Mouse (Mus musculus) heart, postnatal 0 days (tissue): ENCODE measurements around the gene Gm14226. TPM values are rescaled to one million over a fixed set of nuclear protein-coding genes. Genes with fewer than 3 reads are reported as not detected.
A peak's percentile ranks its signal among the peaks of the same experiment; 100 is the strongest.

Experiments used
- ATAC-seq: fragments of 200-750 bp; cut with Nextera tagmentation; 2 replicates; pipeline ENCODE4 v1.8.0; 2017; ENCODE audit warnings: low read depth, moderate number of reproducible peaks, moderate library complexity; ENCODE audit not compliant: insufficient read depth
- DNase-seq: peaks from one replicate; pipeline ENCODE4 v3.0.0-alpha.2; 2016; ENCODE audit warnings: low spot score
- H3K27ac ChIP-seq: fragments of 300-500 bp; sonication (generic); 2 replicates; pipeline ENCODE4 v1.5.1; 2014; ENCODE audit warnings: low read depth, mild to moderate bottlenecking
- H3K27me3 ChIP-seq: fragments of 300-500 bp; sonication (generic); 2 replicates; pipeline ENCODE4 v1.6.1; 2014; ENCODE audit warnings: low read length, mixed read lengths; ENCODE audit not compliant: control insufficient read depth, insufficient read depth
- H3K36me3 ChIP-seq: fragments of 300-500 bp; sonication (generic); replicated peaks from 2 replicates; pipeline ENCODE4 v1.6.1; 2014; ENCODE audit warnings: low read length, mixed read lengths; ENCODE audit not compliant: control insufficient read depth, insufficient read depth
- H3K4me1 ChIP-seq: fragments of 300-500 bp; sonication (generic); 2 replicates; pipeline ENCODE4 v1.6.1; 2014; ENCODE audit warnings: antibody characterized with exemption; ENCODE audit not compliant: control insufficient read depth, insufficient read depth
- H3K4me2 ChIP-seq: fragments of 300-500 bp; sonication (generic); 2 replicates; pipeline ENCODE4 v1.6.1; 2014; ENCODE audit warnings: low read depth, mild to moderate bottlenecking, low read length, moderate library complexity
- H3K4me3 ChIP-seq: fragments of 300-500 bp; sonication (generic); 2 replicates; pipeline ENCODE4 v1.5.1; 2014; ENCODE audit warnings: low read depth, low read length
- H3K9ac ChIP-seq: fragments of 300-500 bp; sonication (generic); replicated peaks from 2 replicates; pipeline ENCODE4 v1.6.1; 2014; ENCODE audit warnings: low read depth, low read length, mixed read lengths
- H3K9me3 ChIP-seq: fragments of 300-500 bp; sonication (generic); replicated peaks from 2 replicates; pipeline ENCODE4 v1.6.1; 2016; ENCODE audit warnings: low read length; ENCODE audit not compliant: control insufficient read depth
- CTCF ChIP-seq: IDR thresholded peaks from 2 replicates; pipeline ENCODE4 v1.5.1; 2016; ENCODE audit warnings: antibody characterized with exemption, control low read depth, low read depth
- EP300 ChIP-seq: IDR thresholded peaks from 2 replicates; pipeline ENCODE4 v1.6.1; 2016; ENCODE audit warnings: antibody characterized with exemption, low read depth
- WGBS: fragments of 180-500 bp; shearing (Covaris S2); extraction: QIAGEN DNeasy Blood & Tissue Kit; methylation state at CpG from one replicate; pipeline ENCODE4 v1.1.7; 2014; 5-methylcytosine and 5-hydroxymethylcytosine counted together
- polyA plus RNA-seq: library from polyadenylated mRNA; unstranded; fragments of >200 nt; fragmentation: Nextera tagmentation; extraction: Ambion mirVana; gene quantifications from 2 replicates; pipeline ENCODE4 v1.2.1, GENCODE M21; 2015
- total RNA-seq: library from RNA; depleted of rRNA; stranded (reverse); fragments of >200 nt; gene quantifications from 2 replicates; pipeline ENCODE4 v1.2.3, GENCODE M21; 2014; ENCODE audit warnings: low replicate concordance; rRNA removed

Gene Gm14226
- total and polyA plus RNA-seq, 2 experiments from 2014 or later, result 0.22 TPM; not detected in 1

DNA sequence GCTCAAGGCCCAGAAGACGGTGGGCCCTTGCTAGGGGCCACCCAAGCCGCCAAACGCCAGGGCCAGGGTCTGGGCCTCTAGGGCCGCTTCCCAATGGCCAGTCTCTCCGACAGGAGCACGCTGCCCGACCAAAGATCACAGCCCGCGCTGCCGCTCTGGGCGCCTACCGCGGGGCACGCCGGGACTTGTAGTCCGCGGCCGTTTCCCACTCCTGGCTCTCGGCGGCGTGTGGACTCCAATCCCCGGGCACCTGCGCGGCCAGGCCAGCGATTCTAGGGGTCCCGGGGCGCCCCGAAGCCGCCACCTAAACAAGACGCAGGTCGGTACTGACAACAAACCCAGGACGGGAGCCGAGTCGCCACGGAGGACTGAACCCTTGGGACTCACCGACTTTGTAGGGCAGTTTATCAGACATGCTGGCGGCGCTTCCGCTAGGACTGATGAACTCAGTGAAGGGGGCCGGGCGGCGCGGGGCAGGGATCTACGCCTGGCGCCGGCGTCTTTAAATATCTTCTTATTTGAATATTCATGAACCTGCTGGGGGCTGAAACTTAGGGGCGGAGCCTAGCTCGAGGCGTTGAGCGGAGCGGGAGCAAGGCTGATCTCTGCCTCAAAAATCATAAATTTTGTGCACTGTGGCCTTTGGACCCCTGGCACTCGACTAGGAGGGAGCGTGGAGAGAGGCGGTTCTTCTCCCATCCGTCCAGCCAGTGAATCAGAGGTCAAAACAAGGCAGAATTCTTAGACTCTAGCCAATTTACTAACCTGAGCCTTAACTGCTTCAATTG is 56.1 kb downstream of the Gm14226 start, which contains the start of gene Ahcy:
Gene Ahcy (minus strand): TSS at position 520 of the 788 bp plus-strand sequence.
- Histone ChIP-seq H3K9me3 (no peaks in the 10 kb centered on the region), H3K4me1 (peaks cover 15% of the 10 kb centered on the region), H3K4me3 (peak within 1 kb of the TSS; percentile 86), H3K4me2 (peak within 1 kb of the TSS; percentile 88), H3K36me3 (no peaks in the 10 kb centered on the region), H3K27ac (peak within 1 kb of the TSS; percentile 67), H3K9ac (peak within 1 kb of the TSS; percentile 65), H3K27me3 (no peaks in the 10 kb centered on the region)
- peak; percentile 90 for DNase-seq
- under 1% methylated on average over 56 of the region's 56 CpGs for WGBS
- peak; percentile 94 for ATAC-seq
- TF ChIP-seq EP300 (0 out of 2 replicates have a peak, but pooled peaks have one; percentile 16), CTCF (no peak)

- peak overlapping the region; percentile 67 for H3K27ac ChIP-seq
- peak overlapping the region; percentile 86 for H3K4me3 ChIP-seq
- no peaks in the 10 kb centered on the region for H3K27me3 ChIP-seq
- peak overlapping the region; percentile 65 for H3K9ac ChIP-seq
- peaks cover 15% of the 10 kb centered on the region for H3K4me1 ChIP-seq
- ATAC-seq (no peak; the same call in 1 of the 2 replicates), DNase-seq (no peak)
- TF ChIP-seq EP300 (no peak), CTCF (no peak)
- WGBS, result 17% methylated on average over 12 of the region's 12 CpGs
- H3K36me3 ChIP-seq, result no peaks in the 10 kb centered on the region
- H3K4me2 ChIP-seq, result peak overlapping the region; percentile 88
- no peaks in the 10 kb centered on the region for H3K9me3 ChIP-seq
These were observed 56.8 kb downstream of the Gm14226 start for GRCm38 (mm10) chr2:155074766-155075330.

DNA sequence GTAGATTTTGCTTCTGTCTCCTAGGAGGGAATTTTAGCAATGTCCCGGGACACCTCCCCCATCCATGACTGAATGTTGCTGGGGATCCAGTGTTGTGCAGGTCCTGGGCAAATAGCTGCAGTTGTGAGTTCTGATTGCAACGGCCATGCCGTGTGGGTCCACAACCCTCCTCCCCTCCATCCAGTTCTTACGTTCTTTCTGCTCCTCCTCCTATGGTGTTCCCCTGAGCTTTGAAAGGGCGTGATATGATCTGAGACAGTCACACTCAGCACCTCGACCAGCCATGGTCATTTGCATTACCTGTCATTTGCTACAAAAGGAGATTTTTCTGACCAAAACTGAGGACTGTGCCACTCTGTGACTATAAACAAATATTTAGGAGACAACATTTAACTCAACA is 57.6 kb downstream of the Gm14226 start:
- Histone ChIP-seq H3K9ac (no peak overlapping the region), H3K27ac (no peak overlapping the region), H3K36me3 (no peaks in the 10 kb centered on the region), H3K4me1 (peaks cover 15% of the 10 kb centered on the region), H3K4me2 (no peak overlapping the region), H3K9me3 (no peaks in the 10 kb centered on the region), H3K27me3 (no peaks in the 10 kb centered on the region), H3K4me3 (no peak overlapping the region)
- 73% methylated on average over 6 of the region's 6 CpGs for whole genome bisulfite sequencing
- DNase-seq (no peak), ATAC-seq (no peak)
- TF ChIP-seq CTCF, result no peak
- TF ChIP-seq EP300, result no peak

Other genes starting within 250 kb of the Gm14226 start
- not detected in 2 replicates for gene Gm14214, start 248.2 kb upstream of the Gm14226 start, total RNA-seq
- not detected in 2 replicates for gene Gm14214, start 248.2 kb upstream of the Gm14226 start, polyA plus RNA-seq
- 255 and 266 TPM in 2 replicates for gene Raly, start 227.2 kb upstream of the Gm14226 start, total RNA-seq
- gene Raly, start 227.2 kb upstream of the Gm14226 start, polyA plus RNA-seq, result 21.5 and 21.7 TPM in 2 replicates
- gene a, start 226.9 kb upstream of the Gm14226 start, total RNA-seq, result not detected in 2 replicates
- gene a, start 226.9 kb upstream of the Gm14226 start, polyA plus RNA-seq, result not detected in 2 replicates
- 27.3 and 35.8 TPM in 2 replicates for gene Eif2s2, start 125.3 kb upstream of the Gm14226 start, total RNA-seq
- gene Eif2s2, start 125.3 kb upstream of the Gm14226 start, polyA plus RNA-seq, result 68.6 and 72.0 TPM in 2 replicates
- 52.2 and 91.8 TPM in 2 replicates for gene Ahcy, start 56.2 kb downstream of the Gm14226 start, total RNA-seq
- gene Ahcy, start 56.2 kb downstream of the Gm14226 start, polyA plus RNA-seq, result 18.7 and 18.9 TPM in 2 replicates
- 28.8 and 31.9 TPM in 2 replicates for gene Itch, start 115.2 kb downstream of the Gm14226 start, total RNA-seq
- gene Itch, start 115.2 kb downstream of the Gm14226 start, polyA plus RNA-seq, result 19.9 and 20.5 TPM in 2 replicates
- gene Dynlrb1, start 218.3 kb downstream of the Gm14226 start, total RNA-seq, result 159 and 215 TPM in 2 replicates
- gene Dynlrb1, start 218.3 kb downstream of the Gm14226 start, polyA plus RNA-seq, result 423 and 444 TPM in 2 replicates